Mouse (Mus musculus): ENCODE measurements at regions not wholly inside any gene's neighbourhood (a gene's known extent, or its start where the extent isn't known, plus 50 kb on each side); places are given as distances from the start of the nearest gene placed in this dataset.

- Histone ChIP-seq H3K4me2 (ENCODE audit: low read depth, low read length) (0 out of 2 replicates have a peak overlapping the region, but pooled peaks have one; percentile 3), H3K27ac (replicated peaks; ENCODE audit: low read depth, low read length) (no peak overlapping the region), H3K36me3 (ENCODE audit: control insufficient read depth, insufficient read depth, low read length) (no peaks in the 10 kb centered on the region), H3K4me3 (ENCODE audit: low read depth, low read length) (no peak overlapping the region), H3K4me1 (ENCODE audit: control insufficient read depth, insufficient read depth, low read length) (0 out of 2 replicates have a peak, but pooled peaks cover 5% of the 10 kb centered on the region), H3K9me3 (ENCODE audit: control insufficient read depth, low read length) (no peaks in the 10 kb centered on the region), H3K9ac (ENCODE audit: low read depth, low read length) (no peak overlapping the region), H3K27me3 (replicated peaks; ENCODE audit: control insufficient read depth, insufficient read depth, low read length) (peaks cover 43% of the 10 kb centered on the region)
- ATAC-seq (ENCODE audit: low read depth) (no peak), DNase-seq (ENCODE audit: low spot score) (peak; percentile 27)
- 36% methylated on average over 13 of the region's 13 CpGs for WGBS
Observed at GRCm38 (mm10) chr5:33505786-33506185, 72.0 kb upstream of the Nkx1-1 start.

GRCm38 (mm10) chr5:33501735-33502495 is 68.1 kb upstream of the Nkx1-1 start:
- H3K27ac ChIP-seq (replicated peaks; ENCODE audit: low read depth, low read length) = no peak overlapping the region
- no peak for DNase-seq (ENCODE audit: low spot score)
- peaks cover 43% of the 10 kb centered on the region for H3K27me3 ChIP-seq (replicated peaks; ENCODE audit: control insufficient read depth, insufficient read depth, low read length)
- H3K4me3 ChIP-seq (ENCODE audit: low read depth, low read length) = no peak overlapping the region
- no peak; the same call in 1 of the 2 replicates for ATAC-seq (ENCODE audit: low read depth)
- WGBS = 50% methylated on average over 23 of the region's 23 CpGs
- H3K4me1 ChIP-seq (ENCODE audit: control insufficient read depth, insufficient read depth, low read length) = 0 out of 2 replicates have a peak, but pooled peaks cover 5% of the 10 kb centered on the region
- no peak overlapping the region for H3K9ac ChIP-seq (ENCODE audit: low read depth, low read length)
- H3K36me3 ChIP-seq (ENCODE audit: control insufficient read depth, insufficient read depth, low read length) = no peaks in the 10 kb centered on the region
- H3K4me2 ChIP-seq (ENCODE audit: low read depth, low read length) = no peak overlapping the region
- no peaks in the 10 kb centered on the region for H3K9me3 ChIP-seq (ENCODE audit: control insufficient read depth, low read length)

GRCm38 (mm10) chr5:33501211-33501610 is 67.4 kb upstream of the Nkx1-1 start:
- H3K36me3 ChIP-seq (ENCODE audit: control insufficient read depth, insufficient read depth, low read length) = no peaks in the 10 kb centered on the region
- H3K4me1 ChIP-seq (ENCODE audit: control insufficient read depth, insufficient read depth, low read length) = 0 out of 2 replicates have a peak, but pooled peaks cover 5% of the 10 kb centered on the region
- DNase-seq (ENCODE audit: low spot score) (no peak), ATAC-seq (ENCODE audit: low read depth) (no peak)
- H3K4me3 ChIP-seq (ENCODE audit: low read depth, low read length) = no peak overlapping the region
- H3K4me2 ChIP-seq (ENCODE audit: low read depth, low read length) = no peak overlapping the region
- no peak overlapping the region for H3K9ac ChIP-seq (ENCODE audit: low read depth, low read length)
- H3K9me3 ChIP-seq (ENCODE audit: control insufficient read depth, low read length) = no peaks in the 10 kb centered on the region
- no peak overlapping the region for H3K27ac ChIP-seq (replicated peaks; ENCODE audit: low read depth, low read length)
- H3K27me3 ChIP-seq (replicated peaks; ENCODE audit: control insufficient read depth, insufficient read depth, low read length) = peaks cover 36% of the 10 kb centered on the region
- WGBS = 40% methylated on average over 7 of the region's 7 CpGs

- Histone ChIP-seq H3K4me3 (ENCODE audit: low read depth, low read length) (no peak overlapping the region), H3K27me3 (replicated peaks; ENCODE audit: control insufficient read depth, insufficient read depth, low read length) (peaks cover 11% of the 10 kb centered on the region; the same call in 1 of the 2 replicates), H3K9me3 (ENCODE audit: control insufficient read depth, low read length) (no peaks in the 10 kb centered on the region), H3K9ac (ENCODE audit: low read depth, low read length) (no peak overlapping the region), H3K4me1 (ENCODE audit: control insufficient read depth, insufficient read depth, low read length) (no peaks in the 10 kb centered on the region), H3K36me3 (ENCODE audit: control insufficient read depth, insufficient read depth, low read length) (no peaks in the 10 kb centered on the region), H3K27ac (replicated peaks; ENCODE audit: low read depth, low read length) (no peak overlapping the region), H3K4me2 (ENCODE audit: low read depth, low read length) (no peak overlapping the region)
- peak; percentile 88 for DNase-seq (ENCODE audit: low spot score)
- WGBS = 30% methylated on average over 6 of the region's 6 CpGs
- peak; percentile 84 for ATAC-seq (ENCODE audit: low read depth)
Observed at GRCm38 (mm10) chr5:33495900-33496529, 62.2 kb upstream of the Nkx1-1 start.

- Histone ChIP-seq H3K36me3 (ENCODE audit: control insufficient read depth, insufficient read depth, low read length) (no peaks in the 10 kb centered on the region), H3K27ac (replicated peaks; ENCODE audit: low read depth, low read length) (no peak overlapping the region), H3K4me1 (ENCODE audit: control insufficient read depth, insufficient read depth, low read length) (no peaks in the 10 kb centered on the region), H3K4me2 (ENCODE audit: low read depth, low read length) (no peak overlapping the region), H3K9me3 (ENCODE audit: control insufficient read depth, low read length) (no peaks in the 10 kb centered on the region), H3K9ac (ENCODE audit: low read depth, low read length) (no peak overlapping the region), H3K4me3 (ENCODE audit: low read depth, low read length) (no peak overlapping the region), H3K27me3 (replicated peaks; ENCODE audit: control insufficient read depth, insufficient read depth, low read length) (peaks cover 6% of the 10 kb centered on the region; the same call in 1 of the 2 replicates)
- ATAC-seq (ENCODE audit: low read depth) (no peak), DNase-seq (ENCODE audit: low spot score) (no peak)
- WGBS = 47% methylated on average over 6 of the region's 6 CpGs
Observed at GRCm38 (mm10) chr5:33495276-33495675, 61.5 kb upstream of the Nkx1-1 start.

- Histone ChIP-seq H3K4me2 (ENCODE audit: low read depth, low read length) (no peak overlapping the region), H3K9ac (ENCODE audit: low read depth, low read length) (no peak overlapping the region), H3K27me3 (replicated peaks; ENCODE audit: control insufficient read depth, insufficient read depth, low read length) (peaks cover 5% of the 10 kb centered on the region; the same call in 1 of the 2 replicates), H3K36me3 (ENCODE audit: control insufficient read depth, insufficient read depth, low read length) (no peaks in the 10 kb centered on the region), H3K4me3 (ENCODE audit: low read depth, low read length) (no peak overlapping the region), H3K9me3 (ENCODE audit: control insufficient read depth, low read length) (no peaks in the 10 kb centered on the region), H3K4me1 (ENCODE audit: control insufficient read depth, insufficient read depth, low read length) (no peaks in the 10 kb centered on the region), H3K27ac (replicated peaks; ENCODE audit: low read depth, low read length) (no peak overlapping the region)
- DNase-seq (ENCODE audit: low spot score) (no peak), ATAC-seq (ENCODE audit: low read depth) (no peak)
- 88% methylated on average over 11 of the region's 11 CpGs for WGBS
Observed at GRCm38 (mm10) chr5:33492604-33493315, 59.0 kb upstream of the Nkx1-1 start.

- Histone ChIP-seq H3K36me3 (ENCODE audit: control insufficient read depth, insufficient read depth, low read length) (no peaks in the 10 kb centered on the region), H3K27me3 (replicated peaks; ENCODE audit: control insufficient read depth, insufficient read depth, low read length) (no peaks in the 10 kb centered on the region)
- 66% methylated on average over 6 of the region's 6 CpGs for WGBS
Observed at GRCm38 (mm10) chr5:33489286-33489685, 55.5 kb upstream of the Nkx1-1 start.

GRCm38 (mm10) chr5:33488152-33488561 is 54.4 kb upstream of the Nkx1-1 start:
- Histone ChIP-seq H3K4me3 (ENCODE audit: low read depth, low read length) (no peak overlapping the region), H3K4me2 (ENCODE audit: low read depth, low read length) (no peak overlapping the region), H3K36me3 (ENCODE audit: control insufficient read depth, insufficient read depth, low read length) (no peaks in the 10 kb centered on the region), H3K4me1 (ENCODE audit: control insufficient read depth, insufficient read depth, low read length) (no peaks in the 10 kb centered on the region), H3K9ac (ENCODE audit: low read depth, low read length) (no peak overlapping the region), H3K9me3 (ENCODE audit: control insufficient read depth, low read length) (no peaks in the 10 kb centered on the region), H3K27me3 (replicated peaks; ENCODE audit: control insufficient read depth, insufficient read depth, low read length) (no peaks in the 10 kb centered on the region), H3K27ac (replicated peaks; ENCODE audit: low read depth, low read length) (no peak overlapping the region)
- WGBS = 5% methylated on average over 9 of the region's 9 CpGs
- DNase-seq (ENCODE audit: low spot score) = no peak
- 0 out of 2 replicates have a peak, but pooled peaks have one; percentile 60 for ATAC-seq (ENCODE audit: low read depth)

More at GRCm38 (mm10) chr5:33489286-33489685, 55.5 kb upstream of the Nkx1-1 start:
- no peak for DNase-seq (ENCODE audit: low spot score)
- Histone ChIP-seq H3K9ac (ENCODE audit: low read depth, low read length) (no peak overlapping the region), H3K9me3 (ENCODE audit: control insufficient read depth, low read length) (no peaks in the 10 kb centered on the region), H3K4me2 (ENCODE audit: low read depth, low read length) (no peak overlapping the region), H3K4me3 (ENCODE audit: low read depth, low read length) (no peak overlapping the region), H3K27ac (replicated peaks; ENCODE audit: low read depth, low read length) (no peak overlapping the region), H3K4me1 (ENCODE audit: control insufficient read depth, insufficient read depth, low read length) (no peaks in the 10 kb centered on the region)
- no peak for ATAC-seq (ENCODE audit: low read depth)
